Mouse (Mus musculus) small intestine, adult 2 months (tissue): ENCODE results near the gene Manbal.

ENCODE experiments used
- CTCF ChIP-seq: fragments of 200-500 bp; IDR thresholded peaks from 2 replicates; pipeline ENCODE4 v1.5.1; 2012; ENCODE audit warnings: low read depth, mild to moderate bottlenecking, control low read depth, inconsistent platforms, low read length, moderate library complexity, mixed read lengths; ENCODE audit not compliant: insufficient replicate concordance, insufficient read length; ENCODE audit errors: extremely low read depth
- POLR2A ChIP-seq: fragments of 200-500 bp; IDR thresholded peaks from 2 replicates; pipeline ENCODE4 v1.6.1; 2012; ENCODE audit warnings: low read depth, mild to moderate bottlenecking, control low read depth, inconsistent platforms, low read length, moderate library complexity

DNA sequence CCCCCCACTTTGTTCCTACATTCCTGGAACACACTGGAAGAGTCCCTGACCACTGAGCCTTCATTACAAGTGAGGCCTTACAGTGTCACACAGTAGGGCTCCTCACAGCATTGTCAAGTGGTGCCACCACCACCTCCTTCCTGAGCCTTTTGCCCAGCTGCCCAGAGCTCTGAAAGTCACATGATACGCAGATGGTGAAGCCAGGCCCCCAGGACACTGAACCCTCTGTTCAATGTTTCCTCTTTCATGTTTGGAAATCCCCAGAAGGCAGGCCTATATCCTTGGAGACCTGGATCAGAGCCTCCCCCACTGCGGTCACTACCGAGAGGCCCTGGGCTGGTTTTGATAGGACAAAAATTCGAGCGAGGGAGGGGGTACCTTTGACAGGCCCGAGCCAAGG, 49.8 kb downstream of the Manbal start:
- no peak for TF ChIP-seq CTCF
- no peak for TF ChIP-seq POLR2A
